Mouse (Mus musculus): ENCODE data around the gene 4930451I11Rik. TPM values are rescaled to one million over a fixed set of nuclear protein-coding genes. Genes with fewer than 3 reads are reported as not detected.
A peak's percentile ranks its signal among the peaks of the same experiment; 100 is the strongest.

The 4930451I11Rik gene
- total and polyA plus RNA-seq, 3 experiments = not detected

DNA sequence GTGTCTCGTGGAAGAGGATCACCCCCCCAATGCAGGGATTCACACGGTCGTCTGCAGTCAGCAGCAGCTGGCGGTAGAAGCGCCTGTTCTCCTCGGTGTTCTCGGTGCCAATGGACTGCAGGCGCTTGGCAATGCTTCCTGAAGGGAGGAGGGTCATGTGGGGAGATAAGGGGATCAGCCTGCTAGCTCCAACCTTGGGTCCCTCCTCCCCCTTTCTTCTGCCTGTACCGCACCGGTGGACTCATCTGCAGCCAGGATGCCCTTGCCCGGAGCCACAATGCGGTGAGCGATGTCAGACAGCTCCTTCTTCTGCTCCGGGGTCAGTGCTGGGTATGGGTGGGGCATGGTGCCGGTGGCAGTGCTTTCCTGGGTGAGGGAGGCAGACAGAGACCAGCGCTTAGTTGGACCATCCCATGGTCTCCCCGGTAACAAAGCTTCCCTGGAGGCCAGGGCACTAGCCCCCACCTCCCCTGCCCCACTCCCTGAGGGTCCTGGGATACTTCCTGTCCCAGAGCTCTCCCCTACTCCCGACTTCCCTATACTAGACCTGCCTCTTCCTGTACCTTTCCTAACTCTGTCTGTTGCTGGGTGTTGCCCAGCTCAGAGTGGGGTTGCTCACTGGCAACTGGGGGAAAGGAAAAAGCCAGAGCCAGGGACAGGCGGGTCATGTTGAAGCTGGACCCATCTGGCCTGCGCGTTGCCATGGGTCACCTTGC lies 33.9 kb downstream of the 4930451I11Rik start, which contains the start of gene Fam57b:
Gene Fam57b (plus strand): TSS at position 258 of the 716 bp plus-strand sequence.
- H3K27ac ChIP-seq (ENCODE audit: insufficient read depth, low read depth) = peak within 1 kb of the TSS; percentile 99
- no peaks in the 10 kb centered on the region for H3K27me3 ChIP-seq (replicated peaks)
- in situ Hi-C loops (cut with MboI; ENCODE audit: low pct_ligation_motif_present, low pct_unique_long_range_greater_than_20kb, low sequenced_read_pairs) (no loop called here), dilution Hi-C loops (cut with MboI; ENCODE audit: extremely low pct_ligation_motif_present, extremely low pct_unique_long_range_greater_than_20kb, low sequenced_read_pairs) (no loop called here)
- no peaks in the 10 kb centered on the region for H3K9me3 ChIP-seq (replicated peaks; ENCODE audit: low read length)
- no peak for DNase-seq (ENCODE audit: extremely low read depth)
- peak within 1 kb of the TSS; percentile 96 for H3K9ac ChIP-seq (ENCODE audit: insufficient read depth, low read depth)
- TF ChIP-seq CHD1 (IDR thresholded peaks at IDR 0.05; ENCODE audit: low read depth, low read length) (no peak), MEF2A (IDR thresholded peaks at IDR 0.05; ENCODE audit: borderline replicate concordance, low read depth, low read length) (no peak), MAFK (IDR thresholded peaks at IDR 0.05; ENCODE audit: insufficient replicate concordance, low read length) (no peak), NRF1 (IDR thresholded peaks at IDR 0.05; ENCODE audit: low read depth, low read length) (no peak), POLR2AphosphoS2 (IDR thresholded peaks at IDR 0.05; ENCODE audit: low read depth, low read length) (no peak), UBTF (IDR thresholded peaks at IDR 0.05; ENCODE audit: low read depth, low read length) (no peak), JUND (conservative IDR thresholded peaks at IDR 0.05; ENCODE audit: low read depth, low read length) (no peak), MAX (IDR thresholded peaks at IDR 0.05; ENCODE audit: low read length) (no peak), USF2 (conservative IDR thresholded peaks at IDR 0.05; ENCODE audit: low read depth, low read length) (no peak), NELFE (IDR thresholded peaks at IDR 0.05; ENCODE audit: low read depth, low read length) (no peak), MXI1 (IDR thresholded peaks at IDR 0.05; ENCODE audit: low read depth, low read length) (no peak), TCF12 (IDR thresholded peaks at IDR 0.05; ENCODE audit: low read depth, low read length) (no peak), RCOR1 (conservative IDR thresholded peaks at IDR 0.05; ENCODE audit: low read depth, low read length) (no peak), GABPA (IDR thresholded peaks at IDR 0.05; ENCODE audit: insufficient replicate concordance, low read depth, low read length) (no peak), MYC (IDR thresholded peaks at IDR 0.05; ENCODE audit: low read depth, low read length) (no peak)
- peak within 1 kb of the TSS; percentile 80 to 100 (median 95) for H3K4me3 ChIP-seq (replicated peaks in 1 of 3; ENCODE audit: low read depth in 2 of 3, low read length in 2 of 3, poor library complexity in 1 of 3)
- peaks cover 30 to 48% of the 10 kb centered on the region in 2 experiments for H3K36me3 ChIP-seq (replicated peaks in 1 of 2; ENCODE audit: control insufficient read depth in 1 of 2, insufficient read depth in 1 of 2, low read length in 1 of 2)
- H3K4me2 ChIP-seq (ENCODE audit: insufficient read depth, low read depth, poor library complexity, severe bottlenecking) = peak within 1 kb of the TSS; percentile 71
- peaks cover 6 to 55% of the 10 kb centered on the region in 2 experiments; a peak in 3 of 4 replicates for H3K4me1 ChIP-seq (ENCODE audit: control insufficient read depth in 1 of 2, insufficient read depth in 2 of 2)
- peaks cover 26% of the 10 kb centered on the region for H3K79me2 ChIP-seq (replicated peaks; ENCODE audit: control insufficient read depth, extremely low read depth, insufficient read depth, poor library complexity, severe bottlenecking)

DNA sequence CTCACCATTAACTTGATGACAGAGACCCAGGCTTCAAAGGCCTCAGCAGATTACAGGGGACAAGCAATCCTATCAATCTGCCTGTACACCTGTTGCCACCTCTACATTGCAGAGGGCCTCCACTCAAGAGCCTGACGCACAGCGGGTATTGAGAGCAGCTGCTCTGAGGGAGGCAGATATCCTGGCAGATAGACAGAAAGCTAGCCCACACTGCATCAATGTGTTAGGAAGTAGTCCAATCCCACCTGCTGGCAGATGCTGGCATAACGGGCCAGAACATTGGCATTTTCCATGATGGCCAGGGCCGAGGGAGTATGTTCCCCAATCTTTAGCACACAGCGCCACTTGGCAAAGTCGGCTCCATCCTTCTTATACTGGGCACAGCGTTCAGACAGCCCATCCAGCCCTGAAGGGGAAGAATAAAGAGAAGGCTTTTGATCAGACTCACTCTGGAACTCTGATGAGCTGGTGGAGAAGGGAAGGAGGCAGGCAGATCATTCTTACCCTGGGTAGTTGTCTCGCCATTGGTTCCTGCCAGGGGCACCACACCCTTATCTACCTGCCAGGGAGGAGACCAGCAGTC lies 35.0 kb downstream of the 4930451I11Rik start:
- peak overlapping the region; percentile 71; the same call in 1 of the 2 replicates for H3K4me2 ChIP-seq (ENCODE audit: insufficient read depth, low read depth, poor library complexity, severe bottlenecking)
- dilution Hi-C loops (cut with MboI; ENCODE audit: extremely low pct_ligation_motif_present, extremely low pct_unique_long_range_greater_than_20kb, low sequenced_read_pairs) (no loop called here), in situ Hi-C loops (cut with MboI; ENCODE audit: low pct_ligation_motif_present, low pct_unique_long_range_greater_than_20kb, low sequenced_read_pairs) (no loop called here)
- H3K9ac ChIP-seq (ENCODE audit: insufficient read depth, low read depth) = peak overlapping the region; percentile 96; the same call in 1 of the 2 replicates
- peak overlapping the region in 2 of 3 experiments; percentile 80 to 95 for H3K4me3 ChIP-seq (replicated peaks in 1 of 3; ENCODE audit: low read depth in 2 of 3, low read length in 2 of 3, poor library complexity in 1 of 3)
- no peak overlapping the region for H3K27ac ChIP-seq (ENCODE audit: insufficient read depth, low read depth)
- no peak for TF ChIP-seq ETS1 (conservative IDR thresholded peaks at IDR 0.05; ENCODE audit: low read depth, low read length)
- TF ChIP-seq RAD21 (IDR thresholded peaks at IDR 0.05; ENCODE audit: low read depth, low read length) = peak; percentile 6
- TF ChIP-seq CTCF (conservative IDR thresholded peaks at IDR 0.05 in 1 of 2, IDR thresholded peaks at IDR 0.05 in 1 of 2; ENCODE audit: low read depth in 2 of 2, low read length in 2 of 2) = peak; percentile 4 to 29; a peak in 1 of 4 replicates
- peaks cover 30 to 45% of the 10 kb centered on the region in 2 experiments for H3K36me3 ChIP-seq (replicated peaks in 1 of 2; ENCODE audit: control insufficient read depth in 1 of 2, insufficient read depth in 1 of 2, low read length in 1 of 2)
- peaks cover 32% of the 10 kb centered on the region for H3K79me2 ChIP-seq (replicated peaks; ENCODE audit: control insufficient read depth, extremely low read depth, insufficient read depth, poor library complexity, severe bottlenecking)
- no peaks in the 10 kb centered on the region for H3K9me3 ChIP-seq (replicated peaks; ENCODE audit: low read length)
- DNase-seq (ENCODE audit: extremely low read depth) = no peak
- no peaks in the 10 kb centered on the region for H3K27me3 ChIP-seq (replicated peaks)
- peaks cover 6 to 55% of the 10 kb centered on the region in 2 experiments; a peak in 3 of 4 replicates for H3K4me1 ChIP-seq (ENCODE audit: control insufficient read depth in 1 of 2, insufficient read depth in 2 of 2)

All from CH12.LX (cell line).